Mouse (Mus musculus) midbrain, embryonic 13.5 days (tissue): Measurements from ENCODE around the gene Bub1b. TPM values are rescaled to one million over a fixed set of nuclear protein-coding genes. Genes with fewer than 3 reads are reported as not detected.

Experiments
- ATAC-seq: fragments of 200-750 bp; cut with Nextera tagmentation; 2 replicates; pipeline ENCODE4 v1.8.0; 2017; ENCODE audit warnings: mild to moderate bottlenecking, moderate TSS enrichment, moderate library complexity
- H3K27ac ChIP-seq: fragments of 300-500 bp; sonication (generic); 2 replicates; pipeline ENCODE4 v1.5.1; 2015; ENCODE audit warnings: inconsistent platforms, mild to moderate bottlenecking, moderate library complexity
- H3K27me3 ChIP-seq: fragments of 300-500 bp; sonication (generic); 2 replicates; pipeline ENCODE4 v1.6.1; 2015; ENCODE audit warnings: mild to moderate bottlenecking, inconsistent platforms
- H3K36me3 ChIP-seq: fragments of 300-500 bp; sonication (generic); 2 replicates; pipeline ENCODE4 v1.6.1; 2015; ENCODE audit warnings: mild to moderate bottlenecking, inconsistent platforms
- H3K4me1 ChIP-seq: fragments of 300-500 bp; sonication (generic); replicated peaks from 2 replicates; pipeline ENCODE4 v1.6.1; 2015; ENCODE audit warnings: inconsistent platforms
- H3K4me2 ChIP-seq: fragments of 300-500 bp; sonication (generic); replicated peaks from 2 replicates; pipeline ENCODE4 v1.6.1; 2015; ENCODE audit warnings: moderate library complexity, mild to moderate bottlenecking, inconsistent platforms
- H3K4me3 ChIP-seq: fragments of 300-500 bp; sonication (generic); replicated peaks from 2 replicates; pipeline ENCODE4 v1.5.1; 2015; ENCODE audit warnings: mild to moderate bottlenecking, inconsistent platforms
- H3K9ac ChIP-seq: fragments of 300-500 bp; sonication (generic); replicated peaks from 2 replicates; pipeline ENCODE4 v1.6.1; 2015; ENCODE audit warnings: mild to moderate bottlenecking, inconsistent platforms
- H3K9me3 ChIP-seq: fragments of 300-500 bp; sonication (generic); 2 replicates; pipeline ENCODE4 v1.6.1; 2016; ENCODE audit warnings: mild to moderate bottlenecking, inconsistent platforms
- WGBS: fragments of 180-500 bp; shearing (Covaris S2); methylation state at CpG from one replicate; pipeline ENCODE4 v1.1.7; 2015; 5-methylcytosine and 5-hydroxymethylcytosine counted together
- polyA plus RNA-seq: library from polyadenylated mRNA; unstranded; fragments of >200 nt; fragmentation: Nextera tagmentation; extraction: Ambion mirVana; gene quantifications from 2 replicates; pipeline ENCODE4 v1.2.1, GENCODE M21; 2015

Gene Bub1b
- polyA plus RNA-seq, 1 experiment from 2014 or later, result 37.4 TPM

DNA sequence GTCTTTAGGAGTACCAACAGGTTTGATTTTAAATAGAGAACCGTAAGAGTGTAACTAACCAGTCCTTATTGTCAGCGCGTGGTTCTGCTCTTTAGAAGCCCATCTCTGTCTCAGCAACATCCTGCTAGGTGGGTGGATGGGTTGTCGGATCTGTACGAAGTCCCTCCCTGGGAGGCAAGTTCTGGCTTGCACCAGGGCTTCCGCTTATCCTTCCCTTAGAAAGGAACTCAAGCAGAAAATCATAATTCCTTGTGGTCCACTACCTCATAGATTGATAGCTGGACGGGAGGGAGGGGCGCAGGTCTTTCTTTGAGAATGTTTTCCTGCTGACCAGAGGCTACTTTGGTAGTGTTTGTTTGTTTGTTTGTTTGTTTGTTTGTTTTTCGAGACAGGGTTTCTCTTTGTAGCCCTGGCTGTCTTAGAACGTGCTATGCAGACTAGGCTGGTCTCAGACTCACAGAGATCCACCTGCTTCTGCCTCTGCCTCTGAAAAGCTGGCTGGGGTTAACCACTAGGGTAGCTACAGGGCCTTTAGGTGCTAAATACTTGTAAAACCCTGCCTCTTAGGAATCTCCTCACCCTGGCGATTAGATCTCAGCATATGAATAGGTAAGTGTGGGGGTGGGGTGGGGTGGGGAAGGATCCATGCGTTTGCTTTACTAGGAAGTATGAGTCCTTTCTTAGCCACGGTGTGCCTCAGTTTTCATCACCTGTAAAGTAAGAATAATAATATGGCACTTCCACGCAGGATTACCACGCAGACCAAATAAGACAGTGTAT is 75.9 kb downstream of the Bub1b start:
- Histone ChIP-seq H3K4me3 (no peak overlapping the region), H3K4me2 (no peak overlapping the region)

DNA sequence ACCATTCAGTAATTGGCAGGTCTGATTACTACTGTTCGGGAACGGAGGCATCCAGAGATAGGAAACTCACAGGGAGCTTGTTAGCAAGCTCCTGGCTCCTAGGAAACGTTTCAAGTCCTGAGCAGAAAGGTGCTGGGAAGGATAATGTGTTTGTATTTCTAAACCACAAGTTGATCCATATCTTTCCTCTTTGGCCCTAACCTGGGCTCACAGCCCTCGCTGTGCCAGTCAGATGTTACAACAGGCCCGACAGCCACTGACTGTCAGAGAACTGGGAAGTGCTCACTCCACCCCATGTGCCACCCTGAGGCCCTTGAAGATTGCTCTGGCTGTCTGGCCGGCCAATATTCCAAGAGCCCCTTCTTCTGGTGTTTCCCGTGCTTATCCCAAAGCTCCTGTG is 76.5 kb downstream of the Bub1b start:
- Histone ChIP-seq H3K9me3 (no peaks in the 10 kb centered on the region), H3K4me1 (peaks cover 16% of the 10 kb centered on the region), H3K9ac (no peak overlapping the region), H3K36me3 (no peaks in the 10 kb centered on the region), H3K27me3 (peaks cover 77% of the 10 kb centered on the region), H3K4me2 (no peak overlapping the region), H3K27ac (no peak overlapping the region), H3K4me3 (no peak overlapping the region)
- 23% methylated on average over 7 of the region's 7 CpGs for WGBS
- ATAC-seq, result no peak

More for the DNA sequence above, 75.9 kb downstream of the Bub1b start:
- 24% methylated on average over 15 of the region's 15 CpGs for WGBS
- Histone ChIP-seq H3K27me3 (peaks cover 70% of the 10 kb centered on the region), H3K9ac (no peak overlapping the region), H3K9me3 (no peaks in the 10 kb centered on the region), H3K27ac (no peak overlapping the region), H3K4me1 (peaks cover 16% of the 10 kb centered on the region), H3K36me3 (no peaks in the 10 kb centered on the region)
- no peak for ATAC-seq

- Histone ChIP-seq H3K4me1 (peaks cover 16% of the 10 kb centered on the region), H3K27me3 (peaks cover 90% of the 10 kb centered on the region), H3K4me2 (peak overlapping the region; percentile 98), H3K9ac (peak overlapping the region; percentile 71), H3K4me3 (peak overlapping the region; percentile 55), H3K36me3 (no peaks in the 10 kb centered on the region), H3K27ac (no peak overlapping the region), H3K9me3 (no peaks in the 10 kb centered on the region)
- peak; percentile 73 for ATAC-seq
- WGBS, result under 1% methylated on average over 89 of the region's 89 CpGs
These were observed 79.1 kb downstream of the Bub1b start for GRCm38 (mm10) chr2:118676839-118677741.

- no peak overlapping the region for H3K27ac ChIP-seq
- peak overlapping the region; percentile 98 for H3K4me2 ChIP-seq
- peaks cover 16% of the 10 kb centered on the region for H3K4me1 ChIP-seq
- no peaks in the 10 kb centered on the region for H3K36me3 ChIP-seq
- no peak for ATAC-seq
- 19% methylated on average over 4 of the region's 4 CpGs for WGBS
- peak overlapping the region; percentile 55 for H3K4me3 ChIP-seq
- H3K9ac ChIP-seq, result peak overlapping the region; percentile 71; the same call in 1 of the 2 replicates
- H3K27me3 ChIP-seq, result peaks cover 90% of the 10 kb centered on the region
- no peaks in the 10 kb centered on the region for H3K9me3 ChIP-seq
These were observed 79.8 kb downstream of the Bub1b start for GRCm38 (mm10) chr2:118677817-118678216.

DNA sequence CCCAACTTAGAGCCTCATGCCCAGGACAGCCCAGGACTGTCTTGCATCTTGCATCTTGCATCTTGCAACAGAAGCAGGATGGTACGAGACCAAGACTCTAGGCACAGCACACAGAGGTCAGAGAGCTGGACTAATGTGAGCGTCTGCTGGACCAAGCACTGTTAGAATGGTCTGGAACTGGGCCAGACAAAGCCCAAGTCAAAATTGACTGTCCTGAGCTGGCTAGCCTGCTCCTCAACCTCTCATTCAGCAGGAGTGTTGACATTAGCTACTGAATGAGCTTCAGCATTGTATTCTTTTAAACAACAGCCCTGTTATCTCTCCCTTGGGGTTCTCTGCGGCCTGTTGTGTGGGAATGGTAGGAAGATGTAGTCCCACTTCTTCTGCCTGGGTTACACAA is 81.6 kb downstream of the Bub1b start:
- no peaks in the 10 kb centered on the region for H3K9me3 ChIP-seq
- H3K36me3 ChIP-seq, result no peaks in the 10 kb centered on the region
- no peak overlapping the region for H3K4me3 ChIP-seq
- peaks cover 13% of the 10 kb centered on the region for H3K4me1 ChIP-seq
- peaks cover 72% of the 10 kb centered on the region for H3K27me3 ChIP-seq
- ATAC-seq, result no peak
- H3K4me2 ChIP-seq, result no peak overlapping the region
- 82% methylated on average over 3 of the region's 3 CpGs for WGBS
- H3K9ac ChIP-seq, result no peak overlapping the region
- no peak overlapping the region for H3K27ac ChIP-seq

DNA sequence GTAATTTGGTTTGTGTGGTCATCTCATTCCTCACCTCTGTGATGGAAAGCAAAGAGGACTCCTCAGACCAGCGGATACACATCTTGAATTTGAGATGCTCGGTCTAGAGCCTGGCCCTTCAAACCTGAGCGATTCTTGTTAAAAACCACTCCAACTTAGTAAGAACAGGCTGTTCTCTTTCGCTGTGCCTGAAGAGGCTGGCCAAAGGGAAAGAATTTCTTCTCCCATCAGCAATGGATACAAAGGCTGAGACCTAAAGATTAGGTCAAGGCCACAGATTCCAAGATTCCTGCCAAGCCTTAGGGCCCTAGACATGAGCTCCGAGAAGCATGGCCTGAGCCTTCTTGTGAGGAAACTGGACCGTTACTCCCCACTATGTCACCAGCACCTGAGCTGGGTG is 82.9 kb downstream of the Bub1b start:
- Histone ChIP-seq H3K36me3 (no peaks in the 10 kb centered on the region), H3K9ac (no peak overlapping the region), H3K4me1 (peaks cover 13% of the 10 kb centered on the region), H3K4me3 (no peak overlapping the region), H3K27me3 (peaks cover 60% of the 10 kb centered on the region), H3K4me2 (no peak overlapping the region), H3K9me3 (no peaks in the 10 kb centered on the region), H3K27ac (no peak overlapping the region)
- no peak for ATAC-seq
- 91% methylated on average over 6 of the region's 6 CpGs for WGBS

DNA sequence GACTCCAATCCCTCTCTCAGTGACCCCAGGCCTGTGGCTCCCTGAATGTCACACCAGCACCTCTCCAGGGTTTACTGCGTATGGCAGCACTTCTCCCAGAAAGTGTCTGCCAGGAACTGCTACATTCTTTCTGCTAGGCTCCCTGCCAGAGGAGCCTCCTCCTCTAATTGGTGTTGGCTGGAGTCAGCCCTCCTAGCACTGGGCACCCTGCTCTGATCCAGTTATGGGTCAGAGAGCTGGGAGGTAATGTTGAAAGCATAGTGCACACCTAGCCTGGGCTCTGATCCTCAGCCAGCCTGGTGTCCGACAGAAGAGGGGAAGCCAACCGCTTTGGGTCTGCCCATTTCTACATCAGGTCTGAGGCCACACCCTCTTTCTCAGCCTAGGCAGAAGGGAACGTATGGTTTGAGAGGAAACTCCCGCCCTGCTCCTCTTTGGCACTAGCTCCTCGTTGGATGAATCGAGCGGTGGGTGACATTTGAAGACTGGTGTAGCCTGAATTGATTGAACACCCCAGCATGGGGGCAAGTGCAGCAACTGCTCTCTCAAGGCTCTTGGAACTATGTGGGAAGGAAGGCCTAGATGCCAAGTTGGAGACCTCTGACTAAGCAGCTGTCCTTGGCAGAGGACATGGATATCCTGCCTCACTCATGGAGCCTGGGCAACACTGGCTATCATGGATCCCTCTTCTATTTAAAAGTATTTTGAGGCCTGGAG is 84.7 kb downstream of the Bub1b start:
- no peak overlapping the region for H3K27ac ChIP-seq
- peaks cover 49% of the 10 kb centered on the region for H3K27me3 ChIP-seq
- no peak for ATAC-seq

GRCm38 (mm10) chr2:118685088-118685487 is 87.1 kb downstream of the Bub1b start:
- H3K9ac ChIP-seq, result no peak overlapping the region
- H3K4me1 ChIP-seq, result no peaks in the 10 kb centered on the region
- no peaks in the 10 kb centered on the region for H3K9me3 ChIP-seq
- ATAC-seq, result no peak
- H3K4me3 ChIP-seq, result no peak overlapping the region
- peaks cover 32% of the 10 kb centered on the region for H3K27me3 ChIP-seq
- no peak overlapping the region for H3K27ac ChIP-seq
- WGBS, result 88% methylated on average over 4 of the region's 4 CpGs
- H3K4me2 ChIP-seq, result no peak overlapping the region
- H3K36me3 ChIP-seq, result peaks cover 6% of the 10 kb centered on the region

More for the DNA sequence above, 84.7 kb downstream of the Bub1b start:
- peaks cover under 1% of the 10 kb centered on the region for H3K4me1 ChIP-seq
- WGBS, result 63% methylated on average over 8 of the region's 8 CpGs
- no peaks in the 10 kb centered on the region for H3K9me3 ChIP-seq
- no peak overlapping the region for H3K4me3 ChIP-seq
- no peak overlapping the region for H3K9ac ChIP-seq
- H3K36me3 ChIP-seq, result no peaks in the 10 kb centered on the region
- no peak overlapping the region for H3K4me2 ChIP-seq

DNA sequence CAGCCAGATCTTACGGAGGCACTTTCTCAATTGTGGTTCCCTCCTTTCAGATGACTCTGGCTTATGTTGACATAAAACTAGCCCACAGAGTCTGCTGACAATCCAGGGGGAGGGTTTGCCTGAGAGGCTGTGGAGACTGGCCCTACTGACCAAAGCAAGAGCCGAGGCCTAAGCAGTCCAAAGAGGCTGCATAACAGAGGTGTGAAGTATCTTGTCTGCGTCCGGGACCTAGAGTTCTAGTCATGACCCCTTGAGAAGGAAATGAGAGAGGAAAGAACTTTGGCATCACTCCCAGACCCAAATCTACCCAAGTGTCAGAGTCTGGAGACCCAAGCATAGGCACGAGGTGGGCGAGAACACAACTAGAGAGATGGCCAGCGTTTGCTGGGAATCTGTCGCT is 88.7 kb downstream of the Bub1b start:
- 85% methylated on average over 8 of the region's 8 CpGs for WGBS
- Histone ChIP-seq H3K27ac (no peak overlapping the region), H3K36me3 (peaks cover 6% of the 10 kb centered on the region), H3K27me3 (peaks cover 22% of the 10 kb centered on the region), H3K4me2 (no peak overlapping the region), H3K4me3 (no peak overlapping the region), H3K4me1 (no peaks in the 10 kb centered on the region), H3K9me3 (no peaks in the 10 kb centered on the region), H3K9ac (no peak overlapping the region)
- ATAC-seq, result no peak

DNA sequence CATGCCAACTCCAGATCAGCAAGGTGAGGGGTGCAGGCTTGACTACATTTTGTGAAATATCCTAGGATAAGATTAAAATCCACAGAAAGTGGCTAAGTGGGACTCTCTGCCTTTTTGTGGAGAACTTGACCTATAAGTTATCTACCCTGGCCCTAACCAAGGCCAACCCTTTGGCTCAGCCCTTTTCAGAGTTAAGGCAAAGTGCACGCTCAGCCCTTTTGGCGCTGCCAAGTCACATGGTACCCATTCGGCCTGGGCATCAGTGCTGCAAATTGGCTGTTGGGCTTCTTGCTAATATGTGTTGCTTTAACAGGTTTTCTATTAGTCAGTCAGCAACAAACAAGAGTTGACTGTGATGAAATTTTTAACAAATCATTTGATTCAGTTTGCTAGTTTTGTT is 89.8 kb downstream of the Bub1b start:
- Histone ChIP-seq H3K9ac (no peak overlapping the region), H3K9me3 (no peaks in the 10 kb centered on the region), H3K36me3 (peaks cover 6% of the 10 kb centered on the region), H3K27me3 (peaks cover 12% of the 10 kb centered on the region; the same call in 1 of the 2 replicates), H3K27ac (no peak overlapping the region), H3K4me1 (no peaks in the 10 kb centered on the region), H3K4me3 (no peak overlapping the region), H3K4me2 (no peak overlapping the region)
- ATAC-seq, result no peak
- WGBS, result 96% methylated on average over 3 of the region's 3 CpGs

DNA sequence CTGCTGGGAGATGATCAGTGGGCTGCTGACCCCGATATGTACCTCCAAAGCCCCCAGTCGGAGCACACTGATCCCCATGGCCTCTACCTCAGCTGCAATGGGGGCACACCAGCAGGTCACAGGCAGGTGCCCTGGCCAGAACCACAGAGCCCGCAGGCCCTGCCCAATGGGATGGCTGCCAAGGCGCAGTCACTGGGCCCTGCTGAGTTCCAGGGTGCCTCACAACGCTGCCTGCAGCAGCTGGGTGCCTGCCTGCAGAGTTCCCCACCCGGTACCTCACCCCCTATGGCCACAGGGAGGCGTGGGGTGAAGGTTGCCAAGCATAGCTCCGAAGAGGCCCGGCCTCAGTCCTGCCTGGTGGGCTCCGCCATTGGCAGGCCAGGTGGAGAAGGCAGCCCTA is 91.9 kb downstream of the Bub1b start:
- no peaks in the 10 kb centered on the region for H3K4me1 ChIP-seq
- H3K9me3 ChIP-seq, result no peaks in the 10 kb centered on the region
- no peak overlapping the region for H3K9ac ChIP-seq
- no peak for ATAC-seq
- H3K36me3 ChIP-seq, result peaks cover 6% of the 10 kb centered on the region
- no peak overlapping the region for H3K4me3 ChIP-seq
- H3K4me2 ChIP-seq, result no peak overlapping the region
- peaks cover 32% of the 10 kb centered on the region for H3K27me3 ChIP-seq
- H3K27ac ChIP-seq, result no peak overlapping the region
- WGBS, result 83% methylated on average over 10 of the region's 10 CpGs
